Mouse (Mus musculus) liver, embryonic 14.5 days (tissue): ENCODE results near the gene Fgfr1op2. TPM values are rescaled to one million over a fixed set of nuclear protein-coding genes. Genes with fewer than 3 reads are reported as not detected.

ENCODE experiments used
- ATAC-seq: fragments of 200-750 bp; cut with Nextera tagmentation; 2 replicates; pipeline ENCODE4 v1.8.0; 2017; ENCODE audit warnings: moderate number of reproducible peaks, mild to moderate bottlenecking, moderate library complexity; ENCODE audit not compliant: insufficient read depth
- DNase-seq, 3 experiments: peaks; one replicate each; pipeline ENCODE4 v3.0.0-alpha.2; 2012 to 2013; ENCODE audit warnings: low read depth in 3 of 3, low spot score in 3 of 3
- H3K27ac ChIP-seq: fragments of 300-500 bp; sonication (generic); 2 replicates; pipeline ENCODE4 v1.5.1; 2014; ENCODE audit warnings: moderate library complexity, mild to moderate bottlenecking, control low read depth, inconsistent platforms
- H3K27me3 ChIP-seq: fragments of 300-500 bp; sonication (generic); 2 replicates; pipeline ENCODE4 v1.6.1; 2014; ENCODE audit warnings: mild to moderate bottlenecking, low read length, moderate library complexity; ENCODE audit not compliant: control insufficient read depth, insufficient read depth
- H3K36me3 ChIP-seq: fragments of 300-500 bp; sonication (generic); replicated peaks from 2 replicates; pipeline ENCODE4 v1.6.1; 2014; ENCODE audit warnings: low read depth; ENCODE audit not compliant: control insufficient read depth, insufficient read depth
- H3K4me1 ChIP-seq, 2 experiments: fragments of 200-500 bp in 1 of 2; fragments of 300-500 bp in 1 of 2; sonication (generic) in 1 of 2; replicated peaks; 2 replicates each; pipeline ENCODE4 v1.6.1; 2012 to 2014; ENCODE audit warnings: antibody characterized with exemption in 1 of 2, inconsistent platforms in 1 of 2, low read length in 1 of 2; ENCODE audit not compliant: control insufficient read depth in 2 of 2, insufficient read depth in 2 of 2
- H3K4me2 ChIP-seq: fragments of 300-500 bp; sonication (generic); 2 replicates; pipeline ENCODE4 v1.6.1; 2014; ENCODE audit warnings: low read depth, mild to moderate bottlenecking, control low read depth, moderate library complexity
- H3K4me3 ChIP-seq, 2 experiments: fragments of 200-500 bp in 1 of 2; fragments of 300-500 bp in 1 of 2; sonication (generic) in 1 of 2; 2 replicates each; pipeline ENCODE4 v1.5.1; 2012 to 2014; ENCODE audit warnings: low read depth in 2 of 2, low read length in 2 of 2, mild to moderate bottlenecking in 2 of 2, control low read depth in 1 of 2, inconsistent platforms in 1 of 2, moderate library complexity in 1 of 2; ENCODE audit not compliant: insufficient read depth in 1 of 2
- H3K9ac ChIP-seq: fragments of 300-500 bp; sonication (generic); replicated peaks from 2 replicates; pipeline ENCODE4 v1.6.1; 2014; ENCODE audit warnings: mild to moderate bottlenecking, control low read depth, moderate library complexity
- H3K9me3 ChIP-seq: fragments of 300-500 bp; sonication (generic); 2 replicates; pipeline ENCODE4 v1.6.1; 2016; ENCODE audit warnings: low read length, mixed read lengths; ENCODE audit not compliant: control insufficient read depth
- CTCF ChIP-seq: IDR thresholded peaks from 2 replicates; pipeline ENCODE4 v1.5.1; 2016; ENCODE audit warnings: antibody characterized with exemption, low read depth, control low read depth
- EP300 ChIP-seq: IDR thresholded peaks from 2 replicates; pipeline ENCODE4 v1.6.1; 2016; ENCODE audit warnings: antibody characterized with exemption, low read depth
- WGBS: fragments of 180-500 bp; shearing (Covaris S2); extraction: QIAGEN DNeasy Blood & Tissue Kit; methylation state at CpG from one replicate; pipeline ENCODE4 v1.1.7; 2014; ENCODE audit not compliant: insufficient replicate concordance; 5-methylcytosine and 5-hydroxymethylcytosine counted together
- polyA plus RNA-seq, 2 experiments: library from polyadenylated mRNA; depleted of rRNA in 1 of 2; stranded (reverse) in 1 of 2; unstranded in 1 of 2; fragments of >200 nt; fragmentation: Nextera tagmentation in 1 of 2; extraction: Ambion mirVana in 1 of 2; gene quantifications; 2 replicates each; pipeline versions ENCODE4 v1.2.1 to v1.2.3; 2012 to 2014

Gene Fgfr1op2
- polyA plus RNA-seq, 2 experiments = 42.1 to 92.6 TPM

DNA sequence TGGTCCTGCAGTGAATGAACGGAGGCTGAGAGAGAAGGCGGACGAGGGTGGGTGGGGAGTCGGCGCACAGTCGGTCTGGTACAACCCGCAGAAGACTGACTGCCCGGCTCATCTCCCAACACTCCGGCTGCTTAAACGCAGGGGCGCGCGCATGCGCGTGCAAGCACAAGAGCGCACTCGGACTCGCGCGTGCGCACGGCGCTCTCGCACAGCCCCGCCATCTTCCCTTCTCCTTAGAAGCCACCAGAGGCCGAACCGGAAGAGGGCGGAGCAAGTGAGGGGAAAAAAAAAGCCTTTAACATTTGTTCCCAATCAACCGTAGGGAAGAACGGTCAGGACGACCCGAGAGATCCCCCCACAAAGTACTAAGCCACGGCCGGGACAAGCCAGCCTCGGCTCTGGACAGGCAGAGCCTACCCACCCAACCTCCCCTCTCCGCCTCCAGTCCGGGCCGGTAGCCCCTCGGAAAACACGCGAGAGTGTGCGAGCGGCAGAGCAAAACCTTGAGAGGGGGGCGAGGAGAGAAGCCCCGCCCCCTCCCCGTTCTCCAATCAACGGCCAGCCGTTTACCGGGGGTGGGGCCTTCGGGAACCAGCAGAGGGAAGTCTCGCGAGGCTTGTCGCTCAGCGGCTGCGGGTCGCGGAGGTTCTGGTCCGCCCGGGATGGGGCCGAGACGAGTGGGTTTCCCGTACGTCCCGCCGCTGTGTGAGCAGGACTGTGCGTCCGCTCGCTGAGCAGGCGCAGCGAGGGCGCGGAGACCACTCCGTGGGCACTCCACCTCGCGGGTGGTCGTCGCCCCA is 507 bp downstream of the Fgfr1op2 start, which contains the start of gene Ints13:
Gene Ints13 (minus strand): TSS at position 526 of the 800 bp plus-strand sequence.
- no peak for TF ChIP-seq CTCF
- TF ChIP-seq EP300 = 0 out of 2 replicates have a peak, but pooled peaks have one; percentile 65
- H3K9me3 ChIP-seq = no peaks in the 10 kb centered on the region
- DNase-seq (peak; percentile 96 to 97 (median 97)), ATAC-seq (peak; percentile 92)
- under 1% methylated on average over 77 of the region's 77 CpGs for WGBS
- H3K4me1 ChIP-seq = peaks cover 16 to 27% of the 10 kb centered on the region in 2 experiments
- peak within 1 kb of the TSS; percentile 91 for H3K27ac ChIP-seq
- peak within 1 kb of the TSS; percentile 91 for H3K9ac ChIP-seq
- peak within 1 kb of the TSS; percentile 91 for H3K4me2 ChIP-seq
- H3K4me3 ChIP-seq = peak within 1 kb of the TSS; percentile 69 to 86
- H3K27me3 ChIP-seq = no peaks in the 10 kb centered on the region
- H3K36me3 ChIP-seq = no peaks in the 10 kb centered on the region; the same call in 1 of the 2 replicates

DNA sequence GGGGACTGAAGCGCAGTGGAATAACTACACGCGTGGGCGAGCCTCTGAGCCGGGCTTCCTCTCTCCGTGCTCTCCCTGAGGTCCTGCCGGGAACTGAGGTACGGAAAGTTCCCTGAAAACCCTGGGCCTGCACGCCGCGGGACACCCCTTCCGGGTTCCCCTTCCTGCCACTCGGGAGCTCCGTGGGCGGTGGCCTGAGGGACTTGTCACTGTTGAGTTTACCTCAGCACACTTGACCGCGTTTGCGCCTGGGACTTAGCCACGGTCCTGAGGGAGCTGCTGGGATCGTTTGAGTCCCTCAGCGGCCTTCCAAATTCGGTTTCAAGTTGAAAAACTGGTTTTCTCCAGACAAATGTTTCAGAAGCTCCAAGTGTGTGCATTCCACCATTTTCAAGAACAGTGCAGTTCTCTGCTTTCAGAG is 1.1 kb downstream of the Fgfr1op2 start:
- DNase-seq (peak; percentile 52 to 63 (median 56)), ATAC-seq (peak; percentile 65)
- Histone ChIP-seq H3K9ac (peak overlapping the region; percentile 91), H3K4me1 (peaks cover 16 to 27% of the 10 kb centered on the region in 2 experiments), H3K9me3 (no peaks in the 10 kb centered on the region), H3K4me3 (peak overlapping the region; percentile 69 to 86), H3K4me2 (peak overlapping the region; percentile 91), H3K27me3 (no peaks in the 10 kb centered on the region), H3K36me3 (no peaks in the 10 kb centered on the region; the same call in none of the 2 replicates), H3K27ac (peak overlapping the region; percentile 91)
- under 1% methylated on average over 22 of the region's 22 CpGs for WGBS
- TF ChIP-seq EP300 (no peak), CTCF (no peak)

DNA sequence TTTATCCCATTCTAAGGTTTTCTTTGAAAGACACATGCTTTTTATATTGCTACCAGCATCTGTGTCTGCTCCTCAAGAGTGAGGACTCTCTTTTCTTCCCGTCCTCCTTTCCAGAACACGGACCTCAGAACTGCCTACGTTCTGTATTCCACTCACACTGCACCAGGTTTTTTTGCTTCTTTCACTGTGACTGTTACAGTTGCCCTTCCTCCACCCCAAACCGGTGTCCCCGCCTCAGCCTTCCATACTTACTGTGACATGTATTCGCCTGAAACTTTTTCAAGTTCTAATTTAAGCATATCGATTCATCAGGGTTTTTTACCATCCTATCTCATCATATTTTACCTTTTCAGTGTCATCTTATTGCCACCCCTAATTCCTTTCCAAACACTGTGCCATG is 1.6 kb downstream of the Fgfr1op2 start:
- peaks cover 16 to 27% of the 10 kb centered on the region in 2 experiments for H3K4me1 ChIP-seq
- H3K27ac ChIP-seq = peak overlapping the region; percentile 91
- peak overlapping the region; percentile 91 for H3K9ac ChIP-seq
- no peaks in the 10 kb centered on the region for H3K9me3 ChIP-seq
- TF ChIP-seq EP300 = no peak
- ATAC-seq (no peak), DNase-seq (peak; percentile 30 to 42 (median 33))
- H3K27me3 ChIP-seq = no peaks in the 10 kb centered on the region
- peak overlapping the region; percentile 91 for H3K4me2 ChIP-seq
- 5% methylated on average over 7 of the region's 7 CpGs for WGBS
- H3K36me3 ChIP-seq = no peaks in the 10 kb centered on the region; the same call in none of the 2 replicates
- H3K4me3 ChIP-seq = peak overlapping the region; percentile 69 to 86

DNA sequence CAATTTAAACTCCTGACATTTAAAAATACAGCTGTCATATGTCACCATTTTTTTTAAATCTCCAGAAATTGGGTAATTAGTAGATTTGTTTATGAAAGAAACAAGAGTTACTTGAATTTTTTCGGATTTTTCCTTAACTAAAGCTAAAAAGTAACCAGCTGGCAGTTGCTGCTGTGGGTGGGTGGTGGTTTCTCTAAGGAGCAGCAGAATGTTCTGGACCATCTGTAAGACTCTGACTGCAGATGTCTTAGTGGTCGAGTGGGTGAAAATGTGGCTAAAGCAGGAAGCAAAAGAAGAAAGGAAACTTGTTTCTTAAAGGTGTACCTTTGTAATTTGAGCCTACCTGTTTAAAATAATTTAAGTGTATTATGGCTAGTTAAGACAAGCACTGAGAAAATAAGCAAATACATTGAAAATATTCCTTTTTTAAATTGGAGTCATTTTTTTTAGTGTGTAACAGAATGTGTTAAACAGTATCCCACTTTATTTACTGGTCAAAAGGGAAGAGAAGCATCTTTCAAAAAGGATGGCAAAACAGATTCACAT is 3.5 kb downstream of the Fgfr1op2 start:
- H3K9ac ChIP-seq = 0 out of 2 replicates have a peak overlapping the region, but pooled peaks have one; percentile 24
- no peak for DNase-seq
- peak overlapping the region; percentile 91 for H3K4me2 ChIP-seq
- H3K27ac ChIP-seq = no peak overlapping the region
- H3K9me3 ChIP-seq = no peaks in the 10 kb centered on the region
- no peak overlapping the region for H3K4me3 ChIP-seq
- H3K4me1 ChIP-seq = peaks cover 16 to 22% of the 10 kb centered on the region in 2 experiments
- peaks cover under 1% of the 10 kb centered on the region for H3K36me3 ChIP-seq
- WGBS = 8% methylated on average over 2 of the region's 2 CpGs
- TF ChIP-seq CTCF (no peak), EP300 (no peak)
- no peaks in the 10 kb centered on the region for H3K27me3 ChIP-seq
- no peak for ATAC-seq
